Mouse (Mus musculus): ENCODE data around the gene Fam78a. TPM values are rescaled to one million over a fixed set of nuclear protein-coding genes. Genes with fewer than 3 reads are reported as not detected.

Fam78a gene
- total and polyA plus RNA-seq, 3 experiments = 16.0 to 17.4 TPM; not detected in 1

GRCm38 (mm10) chr2:32129383-32130074 is 44.9 kb upstream of the Fam78a start:
- Histone ChIP-seq H3K27me3 (ENCODE audit: control insufficient read depth in 1 of 2, insufficient read depth in 2 of 2, low read length in 2 of 2) (no peaks in the 10 kb centered on the region), H3K9me3 (replicated peaks; ENCODE audit: insufficient read depth, low read length) (no peaks in the 10 kb centered on the region), H3K9ac (ENCODE audit: control insufficient read depth, low read depth, low read length, poor library complexity, severe bottlenecking) (no peak overlapping the region), H3K27ac (ENCODE audit: control insufficient read depth, low read depth, low read length) (peak overlapping the region; percentile 45), H3K79me2 (ENCODE audit: control insufficient read depth, insufficient read depth, low read length, poor library complexity) (no peaks in the 10 kb centered on the region), H3K4me1 (ENCODE audit: control insufficient read depth in 1 of 2, insufficient read depth in 2 of 2, low read length in 2 of 2) (peaks cover 25 to 41% of the 10 kb centered on the region in 2 experiments), H3K4me3 (ENCODE audit: control insufficient read depth in 1 of 2, insufficient read depth in 1 of 2, low read depth in 2 of 2, low read length in 2 of 2) (no peak overlapping the region), H3K36me3 (ENCODE audit: control insufficient read depth in 1 of 2, insufficient read depth in 2 of 2, low read length in 2 of 2) (peaks cover 0 to 32% of the 10 kb centered on the region in 2 experiments; a peak in 2 of 4 replicates)
- TF ChIP-seq TBP (IDR thresholded peaks at IDR 0.05; ENCODE audit: low read depth, low read length) (no peak), ZC3H11A (IDR thresholded peaks at IDR 0.05; ENCODE audit: low read depth, low read length) (no peak), MYC (IDR thresholded peaks at IDR 0.05; ENCODE audit: low read depth, low read length) (no peak), ETS1 (IDR thresholded peaks at IDR 0.05; ENCODE audit: low read depth, low read length) (no peak), NELFE (IDR thresholded peaks at IDR 0.05; ENCODE audit: low read depth, low read length) (no peak), ZKSCAN1 (IDR thresholded peaks at IDR 0.05; ENCODE audit: low read depth, low read length) (no peak), NRF1 (IDR thresholded peaks at IDR 0.05; ENCODE audit: insufficient read depth, low read depth, low read length, poor library complexity, severe bottlenecking) (no peak), UBTF (IDR thresholded peaks at IDR 0.05; ENCODE audit: borderline replicate concordance, insufficient read depth, low read depth, low read length) (no peak), ZMIZ1 (IDR thresholded peaks at IDR 0.05; ENCODE audit: low read depth, low read length) (no peak), POLR2AphosphoS5 (IDR thresholded peaks at IDR 0.05; ENCODE audit: borderline replicate concordance, low read depth, low read length) (no peak)
- DNase-seq (ENCODE audit: low read depth, low spot score) = no peak

GRCm38 (mm10) chr2:32128536-32128841 is 43.8 kb upstream of the Fam78a start:
- Histone ChIP-seq H3K36me3 (ENCODE audit: control insufficient read depth in 1 of 2, insufficient read depth in 2 of 2, low read length in 2 of 2) (peaks cover 0 to 32% of the 10 kb centered on the region in 2 experiments; a peak in 2 of 4 replicates), H3K4me1 (ENCODE audit: control insufficient read depth in 1 of 2, insufficient read depth in 2 of 2, low read length in 2 of 2) (peaks cover 27 to 41% of the 10 kb centered on the region in 2 experiments), H3K79me2 (ENCODE audit: control insufficient read depth, insufficient read depth, low read length, poor library complexity) (no peaks in the 10 kb centered on the region), H3K9ac (ENCODE audit: control insufficient read depth, low read depth, low read length, poor library complexity, severe bottlenecking) (peak overlapping the region; percentile 4; the same call in 1 of the 2 replicates), H3K4me3 (ENCODE audit: control insufficient read depth in 1 of 2, insufficient read depth in 1 of 2, low read depth in 2 of 2, low read length in 2 of 2) (no peak overlapping the region), H3K27me3 (ENCODE audit: control insufficient read depth in 1 of 2, insufficient read depth in 2 of 2, low read length in 2 of 2) (no peaks in the 10 kb centered on the region), H3K27ac (ENCODE audit: control insufficient read depth, low read depth, low read length) (peak overlapping the region; percentile 76), H3K9me3 (replicated peaks; ENCODE audit: insufficient read depth, low read length) (no peaks in the 10 kb centered on the region)
- no peak for TF ChIP-seq RCOR1 (IDR thresholded peaks at IDR 0.05; ENCODE audit: low read depth, low read length)
- TF ChIP-seq POLR2A (IDR thresholded peaks at IDR 0.05; ENCODE audit: control insufficient read depth in 1 of 2, insufficient read depth in 1 of 2, low read depth in 1 of 2, low read length in 2 of 2, poor library complexity in 1 of 2) = 0 out of 4 replicates have a peak, but pooled peaks of 1 of the 2 experiments have one; percentile 8
- no peak for DNase-seq (ENCODE audit: low read depth, low spot score)

Measured in MEL (cell line).